Mouse (Mus musculus) liver, embryonic 14.5 days (tissue): ENCODE results near the gene Ppie. TPM values are rescaled to one million over a fixed set of nuclear protein-coding genes. Genes with fewer than 3 reads are reported as not detected.

Source experiments
- ATAC-seq: fragments of 200-750 bp; cut with Nextera tagmentation; 2 replicates; pipeline ENCODE4 v1.8.0; 2017; ENCODE audit warnings: moderate number of reproducible peaks, mild to moderate bottlenecking, moderate library complexity; ENCODE audit not compliant: insufficient read depth
- DNase-seq, 3 experiments: peaks; one replicate each; pipeline ENCODE4 v3.0.0-alpha.2; 2012 to 2013; ENCODE audit warnings: low read depth in 3 of 3, low spot score in 3 of 3
- H3K27ac ChIP-seq: fragments of 300-500 bp; sonication (generic); 2 replicates; pipeline ENCODE4 v1.5.1; 2014; ENCODE audit warnings: moderate library complexity, mild to moderate bottlenecking, control low read depth, inconsistent platforms
- H3K27me3 ChIP-seq: fragments of 300-500 bp; sonication (generic); 2 replicates; pipeline ENCODE4 v1.6.1; 2014; ENCODE audit warnings: mild to moderate bottlenecking, low read length, moderate library complexity; ENCODE audit not compliant: control insufficient read depth, insufficient read depth
- H3K36me3 ChIP-seq: fragments of 300-500 bp; sonication (generic); replicated peaks from 2 replicates; pipeline ENCODE4 v1.6.1; 2014; ENCODE audit warnings: low read depth; ENCODE audit not compliant: control insufficient read depth, insufficient read depth
- H3K4me1 ChIP-seq, 2 experiments: fragments of 200-500 bp in 1 of 2; fragments of 300-500 bp in 1 of 2; sonication (generic) in 1 of 2; replicated peaks; 2 replicates each; pipeline ENCODE4 v1.6.1; 2012 to 2014; ENCODE audit warnings: antibody characterized with exemption in 1 of 2, inconsistent platforms in 1 of 2, low read length in 1 of 2; ENCODE audit not compliant: control insufficient read depth in 2 of 2, insufficient read depth in 2 of 2
- H3K4me2 ChIP-seq: fragments of 300-500 bp; sonication (generic); 2 replicates; pipeline ENCODE4 v1.6.1; 2014; ENCODE audit warnings: low read depth, mild to moderate bottlenecking, control low read depth, moderate library complexity
- H3K4me3 ChIP-seq, 2 experiments: fragments of 200-500 bp in 1 of 2; fragments of 300-500 bp in 1 of 2; sonication (generic) in 1 of 2; 2 replicates each; pipeline ENCODE4 v1.5.1; 2012 to 2014; ENCODE audit warnings: low read depth in 2 of 2, low read length in 2 of 2, mild to moderate bottlenecking in 2 of 2, control low read depth in 1 of 2, inconsistent platforms in 1 of 2, moderate library complexity in 1 of 2; ENCODE audit not compliant: insufficient read depth in 1 of 2
- H3K9ac ChIP-seq: fragments of 300-500 bp; sonication (generic); replicated peaks from 2 replicates; pipeline ENCODE4 v1.6.1; 2014; ENCODE audit warnings: mild to moderate bottlenecking, control low read depth, moderate library complexity
- H3K9me3 ChIP-seq: fragments of 300-500 bp; sonication (generic); 2 replicates; pipeline ENCODE4 v1.6.1; 2016; ENCODE audit warnings: low read length, mixed read lengths; ENCODE audit not compliant: control insufficient read depth
- CTCF ChIP-seq: IDR thresholded peaks from 2 replicates; pipeline ENCODE4 v1.5.1; 2016; ENCODE audit warnings: antibody characterized with exemption, low read depth, control low read depth
- EP300 ChIP-seq: IDR thresholded peaks from 2 replicates; pipeline ENCODE4 v1.6.1; 2016; ENCODE audit warnings: antibody characterized with exemption, low read depth
- WGBS: fragments of 180-500 bp; shearing (Covaris S2); extraction: QIAGEN DNeasy Blood & Tissue Kit; methylation state at CpG from one replicate; pipeline ENCODE4 v1.1.7; 2014; ENCODE audit not compliant: insufficient replicate concordance; 5-methylcytosine and 5-hydroxymethylcytosine counted together
- polyA plus RNA-seq, 2 experiments: library from polyadenylated mRNA; depleted of rRNA in 1 of 2; stranded (reverse) in 1 of 2; unstranded in 1 of 2; fragments of >200 nt; fragmentation: Nextera tagmentation in 1 of 2; extraction: Ambion mirVana in 1 of 2; gene quantifications; 2 replicates each; pipeline versions ENCODE4 v1.2.1 to v1.2.3; 2012 to 2014

Gene Ppie
- polyA plus RNA-seq, 2 experiments: 21.5 to 38.2 TPM

DNA sequence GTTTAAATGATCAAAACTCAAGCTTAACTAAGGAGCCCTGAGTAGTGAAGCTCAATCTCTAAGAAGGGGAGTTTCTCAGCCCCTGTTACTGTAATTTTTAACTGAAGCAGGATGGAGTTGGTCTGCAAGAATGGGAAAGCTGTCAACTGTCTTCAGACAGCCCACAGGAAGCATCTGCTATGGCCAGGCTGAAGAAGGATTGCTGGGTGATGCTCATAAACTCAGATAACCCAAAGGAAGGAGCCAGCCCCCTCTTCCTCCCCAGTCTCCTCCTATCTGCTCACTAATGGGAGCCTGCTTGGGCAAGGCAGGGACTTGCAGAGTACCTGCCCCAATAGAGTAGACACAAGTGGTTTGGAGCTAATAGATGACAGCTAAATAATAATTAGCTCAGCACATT is 16.1 kb upstream of the Ppie start:
- no peak overlapping the region for H3K9ac ChIP-seq
- no peak overlapping the region for H3K4me2 ChIP-seq
- no peaks in the 10 kb centered on the region for H3K27me3 ChIP-seq
- H3K36me3 ChIP-seq: no peaks in the 10 kb centered on the region
- H3K9me3 ChIP-seq: no peaks in the 10 kb centered on the region
- H3K4me3 ChIP-seq: no peak overlapping the region
- no peaks in the 10 kb centered on the region for H3K4me1 ChIP-seq
- no peak overlapping the region for H3K27ac ChIP-seq
- ATAC-seq: no peak
- DNase-seq: no peak
- TF ChIP-seq CTCF: no peak
- no peak for TF ChIP-seq EP300

DNA sequence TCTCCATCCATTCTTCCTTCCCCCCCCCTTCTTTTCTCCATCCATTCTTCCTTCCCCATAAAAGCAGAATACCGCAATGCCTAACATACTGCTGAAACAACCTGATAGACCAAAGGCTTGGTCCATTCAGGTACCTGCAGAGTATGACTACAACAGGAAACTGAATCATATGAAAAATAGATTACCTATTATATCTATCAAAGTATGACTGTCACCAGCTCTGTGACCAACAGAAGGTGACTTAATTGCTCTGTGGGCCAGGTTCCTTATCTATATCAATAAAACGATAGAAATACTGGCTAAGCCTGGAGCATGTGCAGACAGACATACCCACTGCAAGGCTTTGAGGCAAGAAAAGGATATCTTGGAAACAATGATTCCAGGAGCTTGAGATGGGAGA is 15.7 kb upstream of the Ppie start:
- Histone ChIP-seq H3K4me3 (no peak overlapping the region), H3K4me2 (no peak overlapping the region), H3K27me3 (no peaks in the 10 kb centered on the region), H3K9me3 (no peaks in the 10 kb centered on the region), H3K4me1 (no peaks in the 10 kb centered on the region), H3K36me3 (no peaks in the 10 kb centered on the region), H3K27ac (no peak overlapping the region), H3K9ac (no peak overlapping the region)
- TF ChIP-seq EP300: no peak
- no peak for TF ChIP-seq CTCF
- WGBS: 44% methylated on average over 2 of the region's 2 CpGs
- DNase-seq: no peak
- no peak for ATAC-seq

DNA sequence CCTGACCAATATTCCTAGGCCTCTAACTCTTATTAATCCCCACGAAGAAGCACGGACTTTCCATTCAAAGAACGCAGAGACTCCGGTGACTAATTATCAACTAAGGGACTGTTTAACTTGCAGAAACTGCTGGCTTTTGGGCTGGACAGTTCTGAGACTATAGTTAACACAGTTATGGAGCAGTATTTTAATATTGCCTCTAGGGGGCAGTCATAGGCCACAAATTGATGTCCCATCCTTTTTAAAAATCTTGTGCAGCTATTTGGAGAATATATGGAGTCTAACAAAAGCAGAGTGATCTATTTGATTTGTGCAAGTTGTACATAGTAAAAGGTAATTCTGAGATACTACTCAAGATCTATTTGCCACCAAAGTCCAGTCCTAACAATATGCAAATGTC is 15.3 kb upstream of the Ppie start:
- no peak overlapping the region for H3K27ac ChIP-seq
- DNase-seq (peak in 1 of 3 experiments; percentile 16), ATAC-seq (no peak)
- TF ChIP-seq EP300 (no peak), CTCF (peak; percentile 43; the same call in 1 of the 2 replicates)
- no peak overlapping the region for H3K9ac ChIP-seq
- no peak overlapping the region for H3K4me2 ChIP-seq
- 14% methylated on average over 4 of the region's 4 CpGs for WGBS
- H3K4me3 ChIP-seq: no peak overlapping the region
- no peaks in the 10 kb centered on the region for H3K4me1 ChIP-seq
- H3K9me3 ChIP-seq: no peaks in the 10 kb centered on the region
- no peaks in the 10 kb centered on the region for H3K36me3 ChIP-seq
- no peaks in the 10 kb centered on the region for H3K27me3 ChIP-seq

- Histone ChIP-seq H3K4me2 (no peak overlapping the region), H3K9ac (no peak overlapping the region), H3K27ac (no peak overlapping the region), H3K36me3 (no peaks in the 10 kb centered on the region), H3K4me3 (no peak overlapping the region), H3K4me1 (no peaks in the 10 kb centered on the region), H3K27me3 (no peaks in the 10 kb centered on the region), H3K9me3 (no peaks in the 10 kb centered on the region)
- DNase-seq: no peak
- TF ChIP-seq EP300: no peak
- TF ChIP-seq CTCF: no peak
- no peak for ATAC-seq
- WGBS: 43% methylated on average over 5 of the region's 5 CpGs
Observed at GRCm38 (mm10) chr4:123152976-123153375, 13.2 kb upstream of the Ppie start.

- no peak overlapping the region for H3K27ac ChIP-seq
- no peaks in the 10 kb centered on the region for H3K36me3 ChIP-seq
- no peak for ATAC-seq
Observed at GRCm38 (mm10) chr4:123152003-123152402, 12.3 kb upstream of the Ppie start.

More at GRCm38 (mm10) chr4:123152003-123152402, 12.3 kb upstream of the Ppie start:
- Histone ChIP-seq H3K4me3 (no peak overlapping the region), H3K4me2 (no peak overlapping the region), H3K4me1 (no peaks in the 10 kb centered on the region), H3K27me3 (no peaks in the 10 kb centered on the region), H3K9ac (no peak overlapping the region), H3K9me3 (no peaks in the 10 kb centered on the region)
- 59% methylated on average over 4 of the region's 4 CpGs for WGBS
- TF ChIP-seq EP300 (no peak), CTCF (no peak)
- DNase-seq: no peak
